Mouse (Mus musculus) midbrain, embryonic 11.5 days (tissue): ENCODE measurements around the gene Mphosph9. TPM values are rescaled to one million over a fixed set of nuclear protein-coding genes. Genes with fewer than 3 reads are reported as not detected.
A peak's percentile ranks its signal among the peaks of the same experiment; 100 is the strongest.

Source experiments
- ATAC-seq: fragments of 200-750 bp; cut with Nextera tagmentation; 2 replicates; pipeline ENCODE4 v1.8.0; 2017; ENCODE audit warnings: moderate TSS enrichment, moderate library complexity; ENCODE audit not compliant: low FRiP score
- DNase-seq: peaks from one replicate; pipeline ENCODE4 v3.0.0; 2015; ENCODE audit warnings: low spot score; ENCODE audit errors: missing footprints
- H3K27ac ChIP-seq: fragments of 300-500 bp; sonication (generic); 2 replicates; pipeline ENCODE4 v1.5.1; 2014; ENCODE audit warnings: low read depth, low read length
- H3K27me3 ChIP-seq: fragments of 300-500 bp; sonication (generic); 2 replicates; pipeline ENCODE4 v1.6.1; 2014; ENCODE audit warnings: mild to moderate bottlenecking, low read length, moderate library complexity, mixed read lengths; ENCODE audit not compliant: control insufficient read depth, insufficient read depth
- H3K36me3 ChIP-seq: fragments of 300-500 bp; sonication (generic); 2 replicates; pipeline ENCODE4 v1.6.1; 2014; ENCODE audit warnings: mild to moderate bottlenecking, low read length, moderate library complexity, mixed read lengths; ENCODE audit not compliant: control insufficient read depth, insufficient read depth
- H3K4me1 ChIP-seq: fragments of 300-500 bp; sonication (generic); 2 replicates; pipeline ENCODE4 v1.6.1; 2014; ENCODE audit warnings: low read length; ENCODE audit not compliant: control insufficient read depth, insufficient read depth
- H3K4me2 ChIP-seq: fragments of 300-500 bp; sonication (generic); 2 replicates; pipeline ENCODE4 v1.6.1; 2014; ENCODE audit warnings: mild to moderate bottlenecking, moderate library complexity
- H3K4me3 ChIP-seq: fragments of 300-500 bp; sonication (generic); 2 replicates; pipeline ENCODE4 v1.5.1; 2014; ENCODE audit warnings: low read depth, low read length
- H3K9ac ChIP-seq: fragments of 300-500 bp; sonication (generic); 2 replicates; pipeline ENCODE4 v1.6.1; 2014; ENCODE audit warnings: low read length
- H3K9me3 ChIP-seq: fragments of 300-500 bp; sonication (generic); 2 replicates; pipeline ENCODE4 v1.6.1; 2016; ENCODE audit warnings: low read length; ENCODE audit not compliant: control insufficient read depth
- WGBS: fragments of 180-500 bp; shearing (Covaris S2); extraction: QIAGEN DNeasy Blood & Tissue Kit; methylation state at CpG from one replicate; pipeline ENCODE4 v1.1.7; 2014; 5-methylcytosine and 5-hydroxymethylcytosine counted together
- polyA plus RNA-seq: library from polyadenylated mRNA; unstranded; fragments of >200 nt; fragmentation: Nextera tagmentation; extraction: Ambion mirVana; gene quantifications from 2 replicates; pipeline ENCODE4 v1.2.1, GENCODE M21; 2014

Gene Mphosph9
- polyA plus RNA-seq, 1 experiment from 2014 or later: 12.3 TPM

DNA sequence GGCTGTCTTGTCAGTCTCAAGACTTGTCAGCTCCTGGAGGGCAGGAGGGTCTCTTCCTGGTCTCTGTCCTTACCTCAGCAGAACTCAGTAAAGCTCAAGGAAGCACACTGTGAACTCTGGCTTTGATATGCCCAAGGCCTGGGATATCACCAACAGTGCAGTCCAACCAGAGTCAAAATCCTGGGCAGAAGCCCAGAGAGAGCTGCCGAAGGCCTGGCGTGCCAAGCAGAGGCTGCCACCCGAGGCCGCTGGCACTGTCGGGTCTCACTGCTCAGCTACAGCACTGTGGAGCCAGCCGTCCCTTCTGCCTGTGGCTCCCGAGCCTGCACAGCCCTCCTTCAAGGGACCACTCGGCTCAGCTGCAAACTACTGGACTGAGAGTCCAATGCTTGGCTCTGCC lies 116.5 kb downstream of the Mphosph9 start:
- no peaks in the 10 kb centered on the region for H3K9me3 ChIP-seq
- no peak overlapping the region for H3K4me2 ChIP-seq
- H3K4me3 ChIP-seq: no peak overlapping the region
- H3K4me1 ChIP-seq: peaks cover 6% of the 10 kb centered on the region; the same call in 1 of the 2 replicates
- ATAC-seq: no peak
- WGBS: 87% methylated on average over 8 of the region's 8 CpGs
- H3K36me3 ChIP-seq: no peaks in the 10 kb centered on the region
- no peak for DNase-seq
- no peaks in the 10 kb centered on the region for H3K27me3 ChIP-seq
- no peak overlapping the region for H3K9ac ChIP-seq
- no peak overlapping the region for H3K27ac ChIP-seq

DNA sequence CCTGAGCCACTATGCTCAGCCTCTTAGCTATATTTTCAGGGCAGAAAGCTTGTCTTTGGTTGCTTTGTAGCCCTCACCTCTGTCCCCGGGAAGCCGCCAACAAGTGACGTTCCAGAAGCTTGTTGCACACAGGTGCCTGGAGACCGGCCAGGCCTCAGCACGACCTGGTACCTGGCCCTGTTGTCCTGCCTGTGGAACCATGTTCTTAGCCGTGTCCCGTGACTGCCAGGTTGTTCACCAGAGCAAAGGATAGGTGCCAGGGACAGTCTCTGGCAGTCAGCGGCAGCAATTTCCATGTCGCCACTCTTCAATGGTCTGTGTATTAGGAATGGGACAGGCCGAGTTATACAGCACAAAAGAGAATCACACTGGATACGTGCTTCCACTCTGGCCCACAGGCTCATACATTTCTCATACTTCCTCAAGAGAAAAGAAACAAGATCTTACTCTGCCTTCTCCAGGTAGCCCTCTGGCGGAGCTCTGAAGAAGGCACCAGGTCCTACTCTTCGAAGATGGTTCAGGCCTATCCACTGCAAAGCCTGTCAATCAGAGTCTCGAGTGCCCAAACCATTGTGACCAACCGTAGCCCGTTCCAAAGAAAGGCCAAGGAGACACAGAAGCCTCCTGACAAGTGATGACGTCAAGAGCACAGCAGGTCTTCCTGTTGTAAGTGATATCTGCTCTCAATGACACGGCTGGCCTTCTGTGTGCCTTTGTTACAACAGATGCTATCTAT lies 117.3 kb downstream of the Mphosph9 start:
- DNase-seq: no peak
- H3K27ac ChIP-seq: no peak overlapping the region
- no peaks in the 10 kb centered on the region for H3K9me3 ChIP-seq
- no peaks in the 10 kb centered on the region for H3K36me3 ChIP-seq
- peaks cover 6% of the 10 kb centered on the region; the same call in 1 of the 2 replicates for H3K4me1 ChIP-seq
- H3K4me2 ChIP-seq: no peak overlapping the region
- no peak for ATAC-seq
- no peak overlapping the region for H3K9ac ChIP-seq
- no peaks in the 10 kb centered on the region for H3K27me3 ChIP-seq
- H3K4me3 ChIP-seq: no peak overlapping the region
- WGBS: 74% methylated on average over 18 of the region's 18 CpGs

DNA sequence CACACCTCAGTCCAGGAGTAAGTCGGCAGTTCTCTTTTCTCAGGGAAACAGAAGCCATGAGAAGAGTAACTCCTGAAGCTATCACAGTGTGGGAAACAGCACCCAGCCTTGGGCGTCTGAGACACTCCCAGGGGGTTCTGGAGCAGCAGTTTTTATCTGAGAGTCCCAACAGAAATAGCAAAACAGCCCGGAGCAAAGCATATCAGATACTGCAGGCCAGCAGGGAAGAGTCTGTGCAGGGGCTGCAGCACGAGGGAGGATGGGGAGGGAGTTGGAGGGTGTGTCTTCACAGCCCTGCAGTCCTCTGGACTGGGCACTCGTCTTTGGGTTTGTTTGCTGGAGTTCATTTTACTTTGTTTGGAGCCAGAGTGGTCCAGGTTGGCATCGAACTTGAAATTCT lies 117.9 kb downstream of the Mphosph9 start:
- Histone ChIP-seq H3K9ac (no peak overlapping the region), H3K27ac (no peak overlapping the region), H3K4me3 (no peak overlapping the region), H3K36me3 (no peaks in the 10 kb centered on the region), H3K4me2 (no peak overlapping the region), H3K27me3 (no peaks in the 10 kb centered on the region), H3K4me1 (peaks cover 6% of the 10 kb centered on the region; the same call in 1 of the 2 replicates), H3K9me3 (no peaks in the 10 kb centered on the region)
- ATAC-seq (no peak), DNase-seq (no peak)
- 72% methylated on average over 6 of the region's 6 CpGs for WGBS

DNA sequence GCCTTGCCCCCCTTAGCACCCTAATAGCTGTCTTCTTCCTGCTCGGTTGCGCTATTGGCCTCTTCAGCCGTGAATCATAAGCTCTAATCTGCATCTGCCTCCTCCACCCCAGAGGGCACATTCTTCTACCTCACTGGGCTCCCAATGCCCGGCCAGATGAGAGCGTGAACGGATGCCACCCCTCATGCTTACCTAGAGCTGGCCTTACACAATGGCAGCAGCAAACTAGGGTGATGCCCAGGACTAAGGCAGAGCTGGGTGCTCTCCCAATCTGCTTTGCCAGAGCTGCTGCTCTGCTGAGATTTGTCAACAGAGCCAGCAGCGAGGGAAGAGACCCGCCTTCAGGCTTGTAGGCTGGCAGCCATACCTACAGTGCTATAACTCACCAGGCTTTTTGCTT lies 119.7 kb downstream of the Mphosph9 start:
- Histone ChIP-seq H3K27me3 (no peaks in the 10 kb centered on the region), H3K4me2 (no peak overlapping the region), H3K27ac (no peak overlapping the region), H3K9ac (no peak overlapping the region), H3K9me3 (no peaks in the 10 kb centered on the region), H3K4me3 (no peak overlapping the region), H3K4me1 (peaks cover 6% of the 10 kb centered on the region; the same call in 1 of the 2 replicates), H3K36me3 (no peaks in the 10 kb centered on the region)
- no peak for ATAC-seq
- no peak for DNase-seq
- WGBS: 79% methylated on average over 8 of the region's 8 CpGs

DNA sequence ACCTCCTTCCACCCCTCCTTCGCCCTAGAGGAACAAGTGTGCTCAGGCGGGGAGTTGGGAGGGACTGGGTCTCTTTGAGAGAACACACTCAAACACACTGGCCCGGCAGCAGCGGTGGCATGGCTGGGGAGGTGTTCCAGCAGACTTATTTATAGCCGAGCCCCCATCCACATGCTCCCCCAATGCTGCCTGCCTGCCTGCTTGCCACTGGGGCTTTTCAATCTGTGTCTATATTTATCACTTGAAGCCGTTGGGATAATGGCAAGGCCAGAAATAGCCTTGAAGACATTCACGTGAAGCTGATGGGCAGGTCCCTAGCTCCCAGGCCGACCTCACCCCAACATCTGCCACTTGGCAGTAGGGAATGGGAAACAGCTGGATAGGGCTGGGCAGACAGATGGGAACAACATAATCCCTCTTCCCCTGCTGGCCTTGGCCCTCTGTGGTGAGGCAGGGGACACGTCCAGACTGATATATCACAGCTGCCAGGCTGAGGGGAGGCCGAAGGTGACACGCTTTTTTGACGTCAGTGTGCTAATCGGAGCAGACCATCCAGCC lies 121.2 kb downstream of the Mphosph9 start:
- no peak overlapping the region for H3K4me3 ChIP-seq
- no peak overlapping the region for H3K4me2 ChIP-seq
- ATAC-seq: no peak
- H3K9ac ChIP-seq: no peak overlapping the region
- no peaks in the 10 kb centered on the region for H3K27me3 ChIP-seq
- 55% methylated on average over 13 of the region's 13 CpGs for WGBS
- no peak overlapping the region for H3K27ac ChIP-seq
- DNase-seq: peak; percentile 83
- peaks cover 6% of the 10 kb centered on the region; the same call in 1 of the 2 replicates for H3K4me1 ChIP-seq
- H3K9me3 ChIP-seq: no peaks in the 10 kb centered on the region
- H3K36me3 ChIP-seq: no peaks in the 10 kb centered on the region

DNA sequence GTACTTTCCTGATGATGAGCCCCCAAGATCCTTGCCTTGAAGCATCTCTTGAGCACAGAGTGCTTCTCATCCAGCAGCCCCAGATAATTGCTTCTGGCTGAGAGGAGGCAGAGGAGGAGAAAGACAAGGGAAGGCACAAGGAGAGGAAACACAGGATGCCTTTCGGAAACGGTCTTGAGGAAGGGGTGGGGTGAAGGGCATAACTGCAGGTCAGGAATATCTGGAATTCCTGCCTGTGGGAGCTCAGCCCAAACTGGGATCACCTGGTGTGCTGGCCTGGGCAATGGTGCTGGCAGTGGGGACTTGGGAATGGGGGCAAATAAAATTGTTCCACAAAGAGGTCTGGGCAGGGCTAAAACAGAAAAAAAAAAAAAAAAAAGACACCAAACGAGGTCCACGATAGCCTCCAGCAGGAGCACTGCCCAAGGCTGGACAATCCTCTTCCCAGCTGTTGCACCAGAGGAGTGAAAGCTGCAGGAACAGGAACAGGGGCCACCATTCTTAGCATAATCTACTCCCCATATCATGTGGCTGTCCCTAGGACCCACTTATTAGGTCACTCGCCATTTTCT lies 121.9 kb downstream of the Mphosph9 start:
- peaks cover 6% of the 10 kb centered on the region; the same call in 1 of the 2 replicates for H3K4me1 ChIP-seq
- H3K27me3 ChIP-seq: no peaks in the 10 kb centered on the region
- ATAC-seq: no peak
- H3K27ac ChIP-seq: no peak overlapping the region
- H3K4me2 ChIP-seq: no peak overlapping the region
- DNase-seq: no peak
- no peak overlapping the region for H3K4me3 ChIP-seq
- H3K36me3 ChIP-seq: no peaks in the 10 kb centered on the region
- 54% methylated on average over 5 of the region's 5 CpGs for whole genome bisulfite sequencing
- no peak overlapping the region for H3K9ac ChIP-seq
- no peaks in the 10 kb centered on the region for H3K9me3 ChIP-seq

DNA sequence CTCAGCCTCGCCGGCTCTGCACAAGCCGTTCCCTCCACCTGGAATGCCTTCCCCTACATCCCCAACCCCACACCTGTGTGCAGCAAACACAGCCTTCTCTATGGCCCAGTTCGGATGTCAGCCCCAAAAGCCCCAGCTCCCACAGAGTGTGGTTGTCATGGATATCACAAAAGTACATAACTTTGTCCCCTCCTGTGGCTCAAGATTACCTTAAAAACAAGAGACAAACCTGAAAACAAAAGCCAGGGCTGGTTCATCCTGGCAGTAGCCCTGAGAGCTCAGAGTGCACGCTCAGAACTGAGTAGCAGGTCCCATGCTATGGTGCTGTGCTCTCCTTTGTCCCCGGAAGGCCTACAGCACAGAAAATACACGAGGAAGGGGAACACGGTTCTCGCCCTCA lies 122.6 kb downstream of the Mphosph9 start:
- no peaks in the 10 kb centered on the region for H3K9me3 ChIP-seq
- H3K9ac ChIP-seq: no peak overlapping the region
- peaks cover 6% of the 10 kb centered on the region; the same call in 1 of the 2 replicates for H3K4me1 ChIP-seq
- H3K36me3 ChIP-seq: no peaks in the 10 kb centered on the region
- no peaks in the 10 kb centered on the region for H3K27me3 ChIP-seq
- no peak for ATAC-seq
- 69% methylated on average over 9 of the region's 9 CpGs for WGBS
- DNase-seq: no peak
- no peak overlapping the region for H3K4me3 ChIP-seq
- no peak overlapping the region for H3K4me2 ChIP-seq
- no peak overlapping the region for H3K27ac ChIP-seq

DNA sequence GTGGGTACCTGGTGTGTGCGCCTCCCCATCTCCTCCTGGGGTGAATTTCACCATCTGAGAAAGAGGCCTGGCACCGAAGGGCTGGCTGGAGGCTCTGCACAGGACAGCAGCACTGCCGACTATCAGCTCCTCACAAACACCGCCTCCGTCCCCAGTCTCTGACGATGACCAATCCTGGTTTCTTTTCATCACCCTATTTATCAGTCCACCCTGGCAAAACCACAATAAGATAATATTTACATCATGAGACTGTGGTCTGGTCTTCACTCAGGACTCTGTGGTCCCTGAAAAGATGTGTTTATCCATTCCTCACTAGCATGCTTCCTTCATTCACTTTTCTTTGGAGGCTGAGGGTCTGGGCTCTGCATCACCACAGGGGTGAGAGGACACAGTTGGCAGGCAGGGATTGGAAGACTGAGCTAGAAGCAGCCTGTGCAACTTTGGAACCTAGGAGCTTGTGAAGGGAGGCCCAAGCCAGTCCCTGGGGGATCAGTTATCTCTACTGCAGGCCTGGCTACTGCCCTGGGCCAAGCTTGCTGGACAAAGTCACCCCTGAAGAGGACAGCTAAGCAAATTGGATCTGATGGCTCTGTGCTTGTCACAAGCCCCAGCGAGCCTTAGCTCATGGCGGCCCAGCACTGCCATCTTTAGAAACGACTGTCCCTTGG lies 123.5 kb downstream of the Mphosph9 start:
- H3K9ac ChIP-seq: no peak overlapping the region
- H3K4me2 ChIP-seq: no peak overlapping the region
- no peak for ATAC-seq
- WGBS: 85% methylated on average over 9 of the region's 9 CpGs
- no peaks in the 10 kb centered on the region for H3K36me3 ChIP-seq
- no peak for DNase-seq
- no peak overlapping the region for H3K27ac ChIP-seq
- H3K4me3 ChIP-seq: no peak overlapping the region
- no peaks in the 10 kb centered on the region for H3K9me3 ChIP-seq
- H3K4me1 ChIP-seq: peaks cover 6% of the 10 kb centered on the region; the same call in 1 of the 2 replicates
- no peaks in the 10 kb centered on the region for H3K27me3 ChIP-seq

DNA sequence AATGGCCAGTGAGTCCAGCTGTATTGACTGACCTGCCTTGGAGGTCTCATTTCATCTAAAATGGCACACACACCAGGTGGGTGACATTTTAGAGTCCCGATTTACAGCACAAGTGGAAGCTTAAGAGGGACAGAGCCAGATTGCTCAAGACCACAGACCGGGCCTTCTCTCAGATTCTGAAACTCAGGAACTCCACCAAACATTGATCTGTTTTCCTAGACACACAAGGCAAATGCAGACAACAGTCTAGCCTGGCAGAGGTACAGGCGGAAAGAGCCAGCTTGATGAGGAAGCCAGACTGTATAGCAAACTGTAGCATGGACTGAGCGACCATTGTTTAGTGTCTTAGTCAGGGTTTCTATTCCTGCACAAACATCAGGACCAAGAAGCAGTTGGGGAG lies 124.5 kb downstream of the Mphosph9 start:
- Histone ChIP-seq H3K9me3 (no peaks in the 10 kb centered on the region), H3K4me3 (no peak overlapping the region), H3K27ac (no peak overlapping the region), H3K36me3 (no peaks in the 10 kb centered on the region), H3K9ac (no peak overlapping the region), H3K4me1 (peaks cover 6% of the 10 kb centered on the region; the same call in 1 of the 2 replicates), H3K27me3 (no peaks in the 10 kb centered on the region), H3K4me2 (no peak overlapping the region)
- no peak for ATAC-seq
- DNase-seq: no peak
- 91% methylated on average over 4 of the region's 4 CpGs for WGBS
